Mouse (Mus musculus) lung, postnatal 0 days (tissue): ENCODE results near the gene Rbfox2.

ENCODE experiments used
- CTCF ChIP-seq: IDR thresholded peaks from 2 replicates; pipeline ENCODE4 v1.5.1; 2016; ENCODE audit warnings: antibody characterized with exemption, mild to moderate bottlenecking
- EP300 ChIP-seq: IDR thresholded peaks from 2 replicates; pipeline ENCODE4 v1.6.1; 2016; ENCODE audit warnings: antibody characterized with exemption, mild to moderate bottlenecking, control low read depth

DNA sequence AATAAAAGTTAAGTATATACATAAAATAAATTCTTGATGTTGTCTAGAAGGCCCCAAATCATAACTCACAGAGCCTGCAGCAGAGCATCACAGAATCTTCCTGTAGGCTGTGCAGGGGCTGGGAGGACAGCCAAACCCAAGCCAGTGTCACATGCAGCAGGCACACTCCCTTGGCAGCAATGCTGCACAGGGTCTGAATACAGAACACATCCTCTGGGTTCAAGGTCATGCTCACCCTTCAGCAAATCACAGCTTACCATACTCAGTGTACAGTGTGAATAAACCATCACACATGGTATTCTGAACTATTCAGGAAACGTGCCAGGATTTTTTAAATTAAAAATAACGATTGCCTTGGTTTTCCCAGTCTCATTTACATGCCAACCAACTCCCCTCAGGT is 52.7 kb downstream of the Rbfox2 start:
- no peak for TF ChIP-seq CTCF
- TF ChIP-seq EP300, result no peak
